Mouse (Mus musculus) neural tube, embryonic 12.5 days (tissue): ENCODE results near the gene Pxn. TPM values are rescaled to one million over a fixed set of nuclear protein-coding genes. Genes with fewer than 3 reads are reported as not detected.
"Not testable (repeated sequence)": the region's sequence is repeated elsewhere in the genome, so short reads cannot be mapped to it uniquely, and the experiment has no call there.

ENCODE experiments used
- ATAC-seq: fragments of 200-750 bp; cut with Nextera tagmentation; 2 replicates; pipeline ENCODE4 v1.8.0; 2017; ENCODE audit warnings: low read depth, mild to moderate bottlenecking, moderate TSS enrichment, moderate library complexity; ENCODE audit not compliant: low FRiP score
- H3K27ac ChIP-seq: fragments of 300-500 bp; sonication (generic); 2 replicates; pipeline ENCODE4 v1.5.1; 2016
- H3K27me3 ChIP-seq: fragments of 300-500 bp; sonication (generic); replicated peaks from 2 replicates; pipeline ENCODE4 v1.6.1; 2016; ENCODE audit warnings: mild to moderate bottlenecking
- H3K36me3 ChIP-seq: fragments of 300-500 bp; sonication (generic); 2 replicates; pipeline ENCODE4 v1.6.1; 2016; ENCODE audit warnings: mild to moderate bottlenecking
- H3K4me1 ChIP-seq: fragments of 300-500 bp; sonication (generic); 2 replicates; pipeline ENCODE4 v1.6.1; 2016
- H3K4me2 ChIP-seq: fragments of 300-500 bp; sonication (generic); replicated peaks from 2 replicates; pipeline ENCODE4 v1.6.1; 2016; ENCODE audit warnings: mild to moderate bottlenecking
- H3K4me3 ChIP-seq: fragments of 300-500 bp; sonication (generic); 2 replicates; pipeline ENCODE4 v1.5.1; 2016
- H3K9ac ChIP-seq: fragments of 300-500 bp; sonication (generic); 2 replicates; pipeline ENCODE4 v1.6.1; 2016; ENCODE audit warnings: mild to moderate bottlenecking
- H3K9me3 ChIP-seq: fragments of 300-500 bp; sonication (generic); 2 replicates; pipeline ENCODE4 v1.6.1; 2016; ENCODE audit warnings: mild to moderate bottlenecking
- WGBS: fragments of 180-500 bp; shearing (Covaris S2); methylation state at CpG from one replicate; pipeline ENCODE4 v1.1.7; 2016; 5-methylcytosine and 5-hydroxymethylcytosine counted together
- polyA plus RNA-seq: library from polyadenylated mRNA; unstranded; fragments of >200 nt; fragmentation: Nextera tagmentation; extraction: Ambion mirVana; gene quantifications from 2 replicates; pipeline ENCODE4 v1.2.1, GENCODE M21; 2016

Gene Pxn
- polyA plus RNA-seq, 1 experiment from 2014 or later: 33.5 TPM

GRCm38 (mm10) chr5:115503035-115503434 is 3.4 kb upstream of the Pxn start:
- Histone ChIP-seq H3K36me3 (no peaks in the 10 kb centered on the region), H3K4me1 (peaks cover 11% of the 10 kb centered on the region), H3K27ac (no peak overlapping the region), H3K4me2 (no peak overlapping the region), H3K4me3 (no peak overlapping the region), H3K9ac (no peak overlapping the region), H3K27me3 (no peaks in the 10 kb centered on the region), H3K9me3 (no peaks in the 10 kb centered on the region)
- ATAC-seq: no peak
- 65% methylated on average over 12 of the region's 12 CpGs for WGBS

- H3K4me3 ChIP-seq, H3K4me2 ChIP-seq, ATAC-seq, H3K27ac ChIP-seq, H3K9me3 ChIP-seq, H3K27me3 ChIP-seq, H3K36me3 ChIP-seq, H3K9ac ChIP-seq: not testable (repeated sequence)
- H3K4me1 ChIP-seq: peaks cover 35% of the 10 kb centered on the region
- 74% methylated on average over 4 of the region's 4 CpGs for whole genome bisulfite sequencing
Observed at GRCm38 (mm10) chr5:115505617-115506016, 859 bp upstream of the Pxn start.

- peak overlapping the region; percentile 88 for H3K4me2 ChIP-seq
- H3K9ac ChIP-seq: peak overlapping the region; percentile 86
- no peaks in the 10 kb centered on the region for H3K36me3 ChIP-seq
- 32% methylated on average over 12 of the region's 12 CpGs for WGBS
- H3K27me3 ChIP-seq: no peaks in the 10 kb centered on the region
- no peak for ATAC-seq
- no peaks in the 10 kb centered on the region for H3K9me3 ChIP-seq
- H3K4me3 ChIP-seq: peak overlapping the region; percentile 83
- peaks cover 35% of the 10 kb centered on the region for H3K4me1 ChIP-seq
- no peak overlapping the region; the same call in 1 of the 2 replicates for H3K27ac ChIP-seq
Observed at GRCm38 (mm10) chr5:115507267-115507980, 948 bp downstream of the Pxn start.

- Histone ChIP-seq H3K4me1 (peaks cover 35% of the 10 kb centered on the region), H3K27ac (no peak overlapping the region), H3K27me3 (no peaks in the 10 kb centered on the region), H3K4me3 (peak overlapping the region; percentile 83), H3K36me3 (no peaks in the 10 kb centered on the region), H3K9me3 (no peaks in the 10 kb centered on the region), H3K4me2 (peak overlapping the region; percentile 88), H3K9ac (peak overlapping the region; percentile 86; the same call in 1 of the 2 replicates)
- WGBS: 52% methylated on average over 18 of the region's 18 CpGs
- no peak for ATAC-seq
Observed at GRCm38 (mm10) chr5:115507981-115508858, 1.7 kb downstream of the Pxn start.

- H3K27ac ChIP-seq: no peak overlapping the region
- peak overlapping the region; percentile 88 for H3K4me2 ChIP-seq
- no peaks in the 10 kb centered on the region for H3K36me3 ChIP-seq
- H3K27me3 ChIP-seq: no peaks in the 10 kb centered on the region
- H3K4me3 ChIP-seq: 0 out of 2 replicates have a peak overlapping the region, but pooled peaks have one; percentile 83
- WGBS: 33% methylated on average over 10 of the region's 10 CpGs
- no peak for ATAC-seq
- H3K9ac ChIP-seq: peak overlapping the region; percentile 9; the same call in 1 of the 2 replicates
- H3K9me3 ChIP-seq: no peaks in the 10 kb centered on the region
- peaks cover 35% of the 10 kb centered on the region for H3K4me1 ChIP-seq
Observed at GRCm38 (mm10) chr5:115508859-115509147, 2.3 kb downstream of the Pxn start.

GRCm38 (mm10) chr5:115509321-115509761 is 2.9 kb downstream of the Pxn start:
- H3K9ac ChIP-seq: no peak overlapping the region
- no peaks in the 10 kb centered on the region for H3K27me3 ChIP-seq
- ATAC-seq: no peak
- no peak overlapping the region for H3K27ac ChIP-seq
- no peaks in the 10 kb centered on the region for H3K9me3 ChIP-seq
- peak overlapping the region; percentile 88 for H3K4me2 ChIP-seq
- H3K4me3 ChIP-seq: no peak overlapping the region; the same call in 1 of the 2 replicates
- H3K4me1 ChIP-seq: peaks cover 35% of the 10 kb centered on the region
- 50% methylated on average over 15 of the region's 15 CpGs for WGBS
- H3K36me3 ChIP-seq: no peaks in the 10 kb centered on the region

- H3K27ac ChIP-seq: no peak overlapping the region
- peak overlapping the region; percentile 88 for H3K4me2 ChIP-seq
- H3K36me3 ChIP-seq: no peaks in the 10 kb centered on the region
- 70% methylated on average over 15 of the region's 15 CpGs for whole genome bisulfite sequencing
- no peaks in the 10 kb centered on the region for H3K27me3 ChIP-seq
- no peak for ATAC-seq
- no peak overlapping the region; the same call in 1 of the 2 replicates for H3K4me3 ChIP-seq
- peaks cover 40% of the 10 kb centered on the region for H3K4me1 ChIP-seq
- 0 out of 2 replicates have a peak overlapping the region, but pooled peaks have one; percentile 10 for H3K9ac ChIP-seq
- H3K9me3 ChIP-seq: no peaks in the 10 kb centered on the region
Observed at GRCm38 (mm10) chr5:115509790-115510689, 3.6 kb downstream of the Pxn start.

- H3K4me3 ChIP-seq: no peak overlapping the region
- peaks cover 41% of the 10 kb centered on the region for H3K4me1 ChIP-seq
- WGBS: 92% methylated on average over 7 of the region's 7 CpGs
Observed at GRCm38 (mm10) chr5:115512375-115512774, 5.9 kb downstream of the Pxn start.

GRCm38 (mm10) chr5:115513246-115513645 is 6.8 kb downstream of the Pxn start:
- Histone ChIP-seq H3K4me2 (no peak overlapping the region), H3K4me1 (peaks cover 33% of the 10 kb centered on the region), H3K9me3 (no peaks in the 10 kb centered on the region), H3K27me3 (no peaks in the 10 kb centered on the region), H3K27ac (no peak overlapping the region), H3K36me3 (peaks cover 3% of the 10 kb centered on the region; the same call in 1 of the 2 replicates), H3K4me3 (no peak overlapping the region), H3K9ac (no peak overlapping the region)
- 98% methylated on average over 14 of the region's 14 CpGs for WGBS
- no peak for ATAC-seq

More at GRCm38 (mm10) chr5:115512375-115512774, 5.9 kb downstream of the Pxn start:
- ATAC-seq: no peak
- Histone ChIP-seq H3K9me3 (no peaks in the 10 kb centered on the region), H3K27ac (no peak overlapping the region), H3K27me3 (no peaks in the 10 kb centered on the region), H3K9ac (no peak overlapping the region), H3K36me3 (peaks cover 3% of the 10 kb centered on the region; the same call in 1 of the 2 replicates), H3K4me2 (no peak overlapping the region)

- Histone ChIP-seq H3K36me3 (peaks cover 3% of the 10 kb centered on the region; the same call in 1 of the 2 replicates), H3K27me3 (no peaks in the 10 kb centered on the region), H3K9me3 (no peaks in the 10 kb centered on the region), H3K4me2 (no peak overlapping the region), H3K27ac (no peak overlapping the region), H3K4me3 (no peak overlapping the region), H3K9ac (no peak overlapping the region), H3K4me1 (peaks cover 28% of the 10 kb centered on the region)
- ATAC-seq: no peak
- WGBS: 96% methylated on average over 16 of the region's 16 CpGs
Observed at GRCm38 (mm10) chr5:115513721-115514120, 7.2 kb downstream of the Pxn start.

- no peaks in the 10 kb centered on the region for H3K27me3 ChIP-seq
- WGBS: 94% methylated on average over 6 of the region's 6 CpGs
- ATAC-seq: no peak
- H3K4me2 ChIP-seq: no peak overlapping the region
- peaks cover 22% of the 10 kb centered on the region for H3K4me1 ChIP-seq
- H3K4me3 ChIP-seq: no peak overlapping the region
- H3K9ac ChIP-seq: no peak overlapping the region
- H3K9me3 ChIP-seq: no peaks in the 10 kb centered on the region
- H3K27ac ChIP-seq: no peak overlapping the region
- H3K36me3 ChIP-seq: peaks cover 3% of the 10 kb centered on the region; the same call in 1 of the 2 replicates
Observed at GRCm38 (mm10) chr5:115514346-115514745, 7.9 kb downstream of the Pxn start.
